Mouse (Mus musculus): ENCODE data around the gene Lonp2. TPM values are rescaled to one million over a fixed set of nuclear protein-coding genes. Genes with fewer than 3 reads are reported as not detected.

The Lonp2 gene
- polyA plus RNA-seq, 1 experiment = 41.9 TPM

DNA sequence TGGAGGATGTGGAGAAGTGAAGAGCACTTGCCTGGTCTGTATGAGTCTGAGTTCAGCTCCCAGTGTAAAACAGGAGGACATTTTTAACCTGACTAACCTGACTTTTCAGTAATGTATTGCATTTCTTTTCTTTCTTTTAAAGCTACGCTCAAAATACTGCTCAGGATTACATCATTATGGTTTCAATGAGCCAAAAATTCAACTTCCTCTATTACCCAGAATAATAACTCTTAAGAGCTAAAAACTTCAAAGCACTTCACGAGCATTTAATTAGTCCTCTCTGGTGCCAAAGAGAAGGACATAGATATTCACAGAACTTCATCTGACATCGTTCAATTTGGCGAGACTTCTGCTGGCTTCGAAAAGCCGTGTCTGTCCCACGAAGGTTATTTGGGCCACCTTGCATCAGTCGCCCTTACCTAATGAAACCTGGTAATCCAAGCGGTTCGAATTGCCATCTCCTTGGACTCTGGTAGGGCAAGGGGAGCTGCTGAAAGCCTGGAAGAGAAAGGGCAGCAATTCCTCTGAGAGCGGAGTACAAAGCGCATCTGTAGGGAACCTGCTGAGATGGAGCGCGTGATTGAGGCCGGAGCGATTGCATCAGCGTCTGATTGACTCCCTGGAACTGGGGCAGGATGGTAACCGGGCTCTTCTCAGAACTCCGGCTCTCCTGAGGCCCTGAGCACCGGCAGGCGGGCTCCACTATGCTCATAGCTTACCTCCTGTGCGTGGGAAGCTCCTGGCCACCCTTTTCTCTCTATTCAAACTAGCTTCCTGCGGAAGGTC, 133.3 kb downstream of the Lonp2 start:
- H3K27ac ChIP-seq (ENCODE audit: insufficient read depth, low read length) = no peak overlapping the region
- TF ChIP-seq CTCF (IDR thresholded peaks at IDR 0.05; ENCODE audit: borderline replicate concordance, insufficient read depth, low read length) = no peak
- TF ChIP-seq POLR2A (IDR thresholded peaks at IDR 0.05; ENCODE audit: low read depth, low read length) = no peak
- no peaks in the 10 kb centered on the region for H3K4me1 ChIP-seq (ENCODE audit: control insufficient read depth, insufficient read depth, low read length)
- no peak overlapping the region for H3K4me3 ChIP-seq (ENCODE audit: insufficient read depth, low read length)

DNA sequence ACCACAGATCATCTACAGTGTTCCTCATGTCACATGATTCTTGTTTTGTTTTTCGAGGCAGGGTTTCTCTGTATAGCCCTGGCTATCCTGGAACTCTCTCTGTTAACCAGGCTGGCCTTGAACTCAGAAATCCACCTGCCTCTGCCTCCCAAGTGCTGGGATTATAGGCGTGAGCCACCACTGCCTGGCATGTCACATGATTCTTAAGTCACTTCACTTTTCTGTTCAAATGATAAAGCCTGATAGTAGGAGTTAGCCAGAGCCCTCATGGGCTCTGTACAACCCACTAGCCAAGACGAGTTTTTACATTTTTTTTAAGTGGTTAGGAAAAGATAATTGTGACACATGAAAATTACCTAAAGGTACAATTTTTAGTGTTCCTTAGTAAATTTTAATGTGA, 134.8 kb downstream of the Lonp2 start:
- no peak overlapping the region for H3K27ac ChIP-seq (ENCODE audit: insufficient read depth, low read length)
- TF ChIP-seq CTCF (IDR thresholded peaks at IDR 0.05; ENCODE audit: borderline replicate concordance, insufficient read depth, low read length) = no peak
- no peak for TF ChIP-seq POLR2A (IDR thresholded peaks at IDR 0.05; ENCODE audit: low read depth, low read length)
- no peaks in the 10 kb centered on the region for H3K4me1 ChIP-seq (ENCODE audit: control insufficient read depth, insufficient read depth, low read length)
- no peak overlapping the region for H3K4me3 ChIP-seq (ENCODE audit: insufficient read depth, low read length)

DNA sequence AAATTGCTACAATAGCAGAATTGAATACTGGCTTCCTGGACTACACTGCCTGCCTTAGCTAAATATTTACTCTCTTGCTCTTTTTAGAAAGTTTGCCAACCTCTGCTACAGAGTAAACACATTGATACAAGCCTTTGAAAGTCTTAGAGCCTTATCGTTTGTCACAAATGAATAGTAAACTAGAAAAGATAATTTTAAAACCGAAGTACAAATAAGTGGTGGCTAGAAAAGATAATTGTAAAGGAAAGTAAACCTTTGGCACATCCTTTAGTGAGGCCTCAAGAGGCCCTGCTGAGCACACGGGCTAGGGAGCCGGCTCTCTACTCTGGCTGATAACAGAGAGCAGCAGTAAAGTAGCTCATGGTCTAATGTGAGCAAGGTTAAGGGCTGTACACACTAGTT, 135.2 kb downstream of the Lonp2 start:
- Histone ChIP-seq H3K4me3 (ENCODE audit: insufficient read depth, low read length) (no peak overlapping the region), H3K27ac (ENCODE audit: insufficient read depth, low read length) (no peak overlapping the region), H3K4me1 (ENCODE audit: control insufficient read depth, insufficient read depth, low read length) (no peaks in the 10 kb centered on the region)
- no peak for TF ChIP-seq CTCF (IDR thresholded peaks at IDR 0.05; ENCODE audit: borderline replicate concordance, insufficient read depth, low read length)
- TF ChIP-seq POLR2A (IDR thresholded peaks at IDR 0.05; ENCODE audit: low read depth, low read length) = no peak

DNA sequence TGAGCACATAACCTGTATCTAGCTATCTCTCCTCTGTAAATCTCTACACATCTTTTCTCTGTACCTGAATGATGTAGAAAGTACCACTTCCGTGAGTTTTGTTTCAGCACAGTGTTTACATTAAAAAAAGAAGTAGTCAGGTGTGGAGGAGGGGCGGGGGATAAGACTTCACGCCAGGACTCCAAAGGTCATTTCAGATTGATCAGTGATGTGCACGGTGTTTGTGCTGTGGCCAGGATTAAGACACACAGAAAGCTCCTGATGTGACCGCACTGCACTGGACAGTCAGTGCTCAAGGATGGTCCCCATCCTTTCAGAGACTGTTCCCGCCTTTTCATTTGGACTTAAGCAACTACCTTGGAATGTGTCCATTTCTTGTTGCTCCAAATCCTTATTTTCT, 136.9 kb downstream of the Lonp2 start:
- no peak overlapping the region for H3K4me3 ChIP-seq (ENCODE audit: insufficient read depth, low read length)

DNA sequence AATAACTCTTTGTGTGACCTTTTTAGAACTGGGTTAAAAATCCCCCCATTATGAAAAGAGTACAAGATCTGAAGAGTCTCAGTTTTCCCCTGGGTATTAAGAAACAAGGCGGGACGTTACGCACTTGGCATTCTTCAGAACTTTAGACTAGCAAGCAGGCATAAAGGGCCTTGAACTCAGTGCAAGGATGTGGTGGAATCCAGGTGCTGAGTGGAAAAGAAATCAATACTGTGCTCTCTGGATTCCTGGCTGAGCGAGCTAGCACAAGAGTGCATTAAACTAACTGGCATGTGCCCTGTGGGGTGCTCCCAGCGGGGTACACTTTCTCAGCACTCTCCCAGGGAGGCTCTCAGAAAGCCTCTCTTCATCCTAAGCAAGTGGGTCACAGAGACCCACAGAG, 139.0 kb downstream of the Lonp2 start:
- Histone ChIP-seq H3K4me3 (ENCODE audit: insufficient read depth, low read length) (no peak overlapping the region), H3K27ac (ENCODE audit: insufficient read depth, low read length) (no peak overlapping the region), H3K4me1 (ENCODE audit: control insufficient read depth, insufficient read depth, low read length) (no peaks in the 10 kb centered on the region)
- TF ChIP-seq CTCF (IDR thresholded peaks at IDR 0.05; ENCODE audit: borderline replicate concordance, insufficient read depth, low read length) = no peak
- TF ChIP-seq POLR2A (IDR thresholded peaks at IDR 0.05; ENCODE audit: low read depth, low read length) = no peak

More for the DNA sequence above, 136.9 kb downstream of the Lonp2 start:
- no peak overlapping the region for H3K27ac ChIP-seq (ENCODE audit: insufficient read depth, low read length)
- H3K4me1 ChIP-seq (ENCODE audit: control insufficient read depth, insufficient read depth, low read length) = no peaks in the 10 kb centered on the region
- TF ChIP-seq POLR2A (IDR thresholded peaks at IDR 0.05; ENCODE audit: low read depth, low read length) (no peak), CTCF (IDR thresholded peaks at IDR 0.05; ENCODE audit: borderline replicate concordance, insufficient read depth, low read length) (no peak)

DNA sequence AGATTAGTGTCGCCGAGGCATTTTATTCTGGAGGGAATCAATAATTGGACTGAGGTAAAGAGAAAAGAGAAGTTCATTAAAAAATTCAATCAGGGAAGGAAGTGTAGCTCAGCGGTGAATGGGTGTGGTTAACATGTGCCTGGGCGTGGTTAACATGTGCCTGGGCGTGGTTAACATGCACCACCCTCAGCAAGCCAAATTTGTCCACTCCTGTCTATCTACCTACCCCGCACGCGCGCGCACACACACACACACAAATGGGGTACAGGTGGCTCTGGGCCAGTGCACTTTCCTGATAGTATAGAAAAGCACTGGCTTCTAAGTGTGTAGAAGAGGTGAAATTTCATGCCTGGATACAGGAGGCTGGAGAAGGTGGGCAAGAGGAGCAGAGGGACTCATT, 141.3 kb downstream of the Lonp2 start:
- Histone ChIP-seq H3K27ac (ENCODE audit: insufficient read depth, low read length) (no peak overlapping the region), H3K4me1 (ENCODE audit: control insufficient read depth, insufficient read depth, low read length) (peaks cover 10% of the 10 kb centered on the region)
- no peak for TF ChIP-seq CTCF (IDR thresholded peaks at IDR 0.05; ENCODE audit: borderline replicate concordance, insufficient read depth, low read length)
- TF ChIP-seq POLR2A (IDR thresholded peaks at IDR 0.05; ENCODE audit: low read depth, low read length) = no peak

DNA sequence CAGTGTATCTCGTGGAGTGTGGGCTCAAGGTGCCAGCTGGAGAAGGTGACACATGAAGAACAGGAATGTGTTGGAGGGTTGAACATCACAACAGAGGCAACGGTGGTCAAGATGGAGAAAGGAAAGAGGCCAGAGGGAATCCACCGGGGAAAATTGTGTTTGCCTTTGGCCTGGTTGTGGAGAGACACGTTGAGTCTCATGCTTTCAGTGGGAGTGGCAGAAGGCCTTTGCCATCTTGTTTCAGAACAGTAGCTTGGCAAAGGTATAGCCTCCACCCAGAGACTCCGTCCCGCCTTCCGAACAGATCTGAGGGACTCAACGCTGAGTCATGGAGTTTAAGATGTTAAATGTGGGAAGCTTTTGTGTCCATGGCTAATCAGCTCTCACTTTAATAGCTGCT, 141.8 kb downstream of the Lonp2 start:
- no peak overlapping the region for H3K4me3 ChIP-seq (ENCODE audit: insufficient read depth, low read length)
- H3K4me1 ChIP-seq (ENCODE audit: control insufficient read depth, insufficient read depth, low read length) = peaks cover 10% of the 10 kb centered on the region
- TF ChIP-seq POLR2A (IDR thresholded peaks at IDR 0.05; ENCODE audit: low read depth, low read length) (no peak), CTCF (IDR thresholded peaks at IDR 0.05; ENCODE audit: borderline replicate concordance, insufficient read depth, low read length) (no peak)
- no peak overlapping the region for H3K27ac ChIP-seq (ENCODE audit: insufficient read depth, low read length)

More for the DNA sequence above, 141.3 kb downstream of the Lonp2 start:
- H3K4me3 ChIP-seq (ENCODE audit: insufficient read depth, low read length) = no peak overlapping the region

DNA sequence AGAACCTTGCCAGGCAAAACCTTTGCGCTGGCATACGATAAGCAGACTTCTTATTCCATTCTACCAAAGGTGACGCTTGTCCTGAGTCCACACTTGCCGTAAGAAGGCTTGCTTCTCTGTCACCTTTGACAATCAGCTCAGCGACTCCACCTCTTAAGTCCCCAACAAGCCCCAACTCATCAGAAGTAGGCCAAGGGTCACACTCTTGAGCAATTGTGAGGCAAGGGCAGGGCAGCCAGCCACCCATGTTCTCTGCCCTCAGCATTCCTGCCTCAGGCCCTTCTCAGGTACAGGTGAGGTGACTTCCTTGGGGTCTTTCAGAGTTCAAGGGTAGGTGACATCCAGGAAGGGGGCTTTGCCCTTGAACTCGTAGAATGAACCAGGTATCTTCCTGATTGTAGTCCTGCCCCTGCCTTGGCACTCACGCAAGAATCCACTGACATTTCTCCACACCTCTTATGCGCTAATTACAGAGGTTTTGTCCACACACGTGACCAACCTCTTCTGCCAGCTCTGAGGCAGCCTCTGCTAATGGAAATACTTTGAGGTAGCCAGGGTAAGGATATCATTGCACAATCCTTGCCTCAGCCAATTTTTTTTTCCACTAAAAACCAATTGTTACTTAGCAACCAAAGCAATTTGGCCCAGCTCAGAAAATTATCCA, 142.8 kb downstream of the Lonp2 start:
- peaks cover 10% of the 10 kb centered on the region for H3K4me1 ChIP-seq (ENCODE audit: control insufficient read depth, insufficient read depth, low read length)
- TF ChIP-seq CTCF (IDR thresholded peaks at IDR 0.05; ENCODE audit: borderline replicate concordance, insufficient read depth, low read length) = no peak
- TF ChIP-seq POLR2A (IDR thresholded peaks at IDR 0.05; ENCODE audit: low read depth, low read length) = no peak
- no peak overlapping the region for H3K27ac ChIP-seq (ENCODE audit: insufficient read depth, low read length)
- H3K4me3 ChIP-seq (ENCODE audit: insufficient read depth, low read length) = no peak overlapping the region

DNA sequence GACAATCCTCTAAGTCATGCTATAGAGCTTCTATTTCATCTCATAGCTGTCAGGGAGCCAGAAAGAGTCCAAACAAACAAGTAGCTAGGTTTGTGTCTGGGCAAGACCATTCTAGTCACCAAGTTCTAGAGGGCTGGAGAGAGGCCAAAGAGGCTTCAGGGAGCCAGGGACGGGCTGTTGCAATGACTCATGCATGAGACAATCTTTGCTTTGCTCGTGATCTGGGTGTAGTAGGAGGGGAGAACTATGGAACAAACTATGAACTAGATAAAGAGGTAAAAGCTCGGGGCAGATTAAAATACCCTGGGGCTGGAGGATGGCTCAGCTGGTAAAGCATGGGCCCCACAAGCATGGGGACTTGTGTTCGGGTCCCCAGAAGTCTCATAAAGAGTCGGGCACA, 144.7 kb downstream of the Lonp2 start:
- H3K27ac ChIP-seq (ENCODE audit: insufficient read depth, low read length) = peak overlapping the region; percentile 90
- TF ChIP-seq POLR2A (IDR thresholded peaks at IDR 0.05; ENCODE audit: low read depth, low read length) (no peak), CTCF (IDR thresholded peaks at IDR 0.05; ENCODE audit: borderline replicate concordance, insufficient read depth, low read length) (no peak)
- peaks cover 14% of the 10 kb centered on the region for H3K4me1 ChIP-seq (ENCODE audit: control insufficient read depth, insufficient read depth, low read length)
- no peak overlapping the region for H3K4me3 ChIP-seq (ENCODE audit: insufficient read depth, low read length)

Measured in embryonic fibroblast, embryonic 13.5 days (primary cell).